Mouse (Mus musculus): ENCODE results near the gene Kansl3.

Gene Kansl3

DNA sequence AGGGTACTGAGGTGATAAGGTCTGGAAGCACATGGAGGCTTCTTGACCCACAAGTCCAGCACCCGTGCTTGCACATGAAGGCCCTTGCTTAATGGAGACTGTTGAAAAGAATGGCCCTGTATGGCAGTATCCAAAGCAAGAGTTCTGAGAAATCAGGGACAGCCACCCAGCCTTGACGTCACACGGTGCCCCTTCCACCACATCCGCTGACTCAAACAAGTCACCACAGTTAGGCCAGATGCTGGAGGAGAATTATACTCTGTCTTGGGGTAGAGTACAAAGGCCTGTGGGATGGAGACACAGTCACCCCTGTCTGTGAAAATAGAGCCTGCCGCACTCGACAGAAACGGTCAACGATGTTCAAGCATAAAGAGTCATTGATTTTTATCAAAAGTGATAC lies 75.5 kb downstream of the Kansl3 start:
- no peak for DNase-seq (ENCODE audit: extremely low read depth, low read depth)

Data from MEL-GATA-1-ER (cell line).